Mouse (Mus musculus) hindbrain, embryonic 15.5 days (tissue): ENCODE data around the gene Evl. TPM values are rescaled to one million over a fixed set of nuclear protein-coding genes. Genes with fewer than 3 reads are reported as not detected.
A peak's percentile ranks its signal among the peaks of the same experiment; 100 is the strongest.

ENCODE experiments used
- ATAC-seq: fragments of 200-750 bp; cut with Nextera tagmentation; 2 replicates; pipeline ENCODE4 v1.8.0; 2017; ENCODE audit warnings: low read depth, moderate number of reproducible peaks, moderate TSS enrichment; ENCODE audit not compliant: low FRiP score
- H3K27ac ChIP-seq: fragments of 300-500 bp; sonication (generic); replicated peaks from 2 replicates; pipeline ENCODE4 v1.5.1; 2015; ENCODE audit warnings: mild to moderate bottlenecking, inconsistent platforms
- H3K27me3 ChIP-seq: fragments of 300-500 bp; sonication (generic); 2 replicates; pipeline ENCODE4 v1.6.1; 2015; ENCODE audit warnings: control low read depth, inconsistent platforms
- H3K36me3 ChIP-seq: fragments of 300-500 bp; sonication (generic); 2 replicates; pipeline ENCODE4 v1.6.1; 2015; ENCODE audit warnings: control low read depth, inconsistent platforms
- H3K4me1 ChIP-seq: fragments of 300-500 bp; sonication (generic); replicated peaks from 2 replicates; pipeline ENCODE4 v1.6.1; 2015; ENCODE audit warnings: control low read depth, inconsistent platforms
- H3K4me2 ChIP-seq: fragments of 300-500 bp; sonication (generic); 2 replicates; pipeline ENCODE4 v1.6.1; 2015; ENCODE audit warnings: moderate library complexity, mild to moderate bottlenecking, inconsistent platforms
- H3K4me3 ChIP-seq: fragments of 300-500 bp; sonication (generic); 2 replicates; pipeline ENCODE4 v1.5.1; 2015; ENCODE audit warnings: mild to moderate bottlenecking, inconsistent platforms
- H3K9ac ChIP-seq: fragments of 300-500 bp; sonication (generic); 2 replicates; pipeline ENCODE4 v1.6.1; 2015; ENCODE audit warnings: inconsistent platforms
- H3K9me3 ChIP-seq: fragments of 300-500 bp; sonication (generic); 2 replicates; pipeline ENCODE4 v1.6.1; 2016; ENCODE audit warnings: control low read depth, inconsistent platforms
- WGBS: fragments of 180-500 bp; shearing (Covaris S2); methylation state at CpG from one replicate; pipeline ENCODE4 v1.1.7; 2015; 5-methylcytosine and 5-hydroxymethylcytosine counted together
- polyA plus RNA-seq: library from polyadenylated mRNA; unstranded; fragments of >200 nt; fragmentation: Nextera tagmentation; extraction: Ambion mirVana; gene quantifications from 2 replicates; pipeline ENCODE4 v1.2.1, GENCODE M21; 2015

Evl gene
- polyA plus RNA-seq, 1 experiment from 2014 or later: 250 TPM

DNA sequence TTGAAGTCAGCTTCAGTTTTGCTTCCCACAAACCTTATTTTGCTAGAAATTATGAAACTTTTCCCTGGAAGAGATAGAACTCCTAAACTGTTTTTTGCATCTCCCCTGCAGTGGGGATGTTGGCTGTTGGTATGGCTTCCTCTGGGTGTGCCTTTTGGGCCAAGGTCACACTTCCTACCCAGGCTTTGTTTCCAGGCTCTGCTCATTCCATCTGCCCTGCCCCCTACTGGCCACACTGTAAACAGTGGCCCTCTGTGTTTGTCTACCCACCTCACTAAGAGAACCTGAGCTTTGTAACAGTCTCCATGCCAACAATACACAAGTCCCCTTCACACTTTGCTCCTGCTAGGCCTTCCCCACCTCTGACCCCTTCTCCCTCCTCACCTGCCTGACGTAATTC is 102.8 kb downstream of the Evl start:
- Histone ChIP-seq H3K4me1 (no peaks in the 10 kb centered on the region; the same call in 1 of the 2 replicates), H3K4me3 (no peak overlapping the region), H3K9ac (no peak overlapping the region), H3K27me3 (no peaks in the 10 kb centered on the region), H3K4me2 (no peak overlapping the region), H3K36me3 (peaks cover 49% of the 10 kb centered on the region), H3K27ac (no peak overlapping the region), H3K9me3 (no peaks in the 10 kb centered on the region)
- 85% methylated on average over 1 of the region's 1 CpGs for WGBS
- no peak for ATAC-seq

DNA sequence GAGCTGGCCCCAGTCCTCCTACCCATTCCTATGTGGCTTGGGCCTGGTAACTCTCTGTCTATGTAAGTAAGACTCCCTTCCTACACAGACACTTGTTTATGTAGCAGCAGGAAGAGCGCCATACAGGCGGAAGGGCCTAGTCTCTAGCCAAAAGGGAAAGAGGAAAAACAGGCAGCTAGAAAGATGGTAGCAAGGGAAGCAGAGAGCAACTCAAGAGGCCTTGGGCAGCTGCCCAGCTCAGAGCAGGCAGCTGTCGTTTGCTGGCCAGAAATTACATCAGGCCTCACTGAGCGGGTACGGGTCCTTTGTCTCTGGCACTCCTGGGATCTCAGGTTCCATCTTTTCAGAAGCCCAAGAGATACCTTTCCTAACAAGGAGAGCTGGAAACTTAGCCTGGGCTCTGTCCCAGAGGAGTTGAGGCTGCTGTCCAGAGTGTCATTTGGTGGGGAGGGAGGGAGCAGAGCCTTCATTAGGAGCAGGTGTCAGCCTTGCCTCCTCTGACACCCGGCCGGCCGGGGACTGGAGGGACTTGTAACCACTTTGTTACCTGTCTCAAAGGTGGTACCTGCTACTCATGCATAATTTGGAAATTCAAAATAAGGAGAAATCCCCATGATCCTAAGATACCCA is 114.2 kb downstream of the Evl start:
- peaks cover 14% of the 10 kb centered on the region for H3K4me1 ChIP-seq
- 0 out of 2 replicates have a peak, but pooled peaks cover 2% of the 10 kb centered on the region for H3K36me3 ChIP-seq
- peak overlapping the region; percentile 54 for H3K27ac ChIP-seq
- H3K9ac ChIP-seq: no peak overlapping the region
- no peaks in the 10 kb centered on the region for H3K9me3 ChIP-seq
- WGBS: 65% methylated on average over 8 of the region's 8 CpGs
- H3K4me3 ChIP-seq: no peak overlapping the region
- H3K27me3 ChIP-seq: no peaks in the 10 kb centered on the region
- H3K4me2 ChIP-seq: no peak overlapping the region
- ATAC-seq: peak; percentile 60; the same call in 1 of the 2 replicates

GRCm38 (mm10) chr12:108671541-108671940 is 117.0 kb downstream of the Evl start:
- Histone ChIP-seq H3K36me3 (peaks cover 17% of the 10 kb centered on the region), H3K4me3 (no peak overlapping the region), H3K9me3 (no peaks in the 10 kb centered on the region), H3K4me2 (no peak overlapping the region), H3K9ac (no peak overlapping the region), H3K27ac (no peak overlapping the region), H3K27me3 (no peaks in the 10 kb centered on the region), H3K4me1 (peaks cover 14% of the 10 kb centered on the region)
- no peak for ATAC-seq
- 84% methylated on average over 2 of the region's 2 CpGs for WGBS

DNA sequence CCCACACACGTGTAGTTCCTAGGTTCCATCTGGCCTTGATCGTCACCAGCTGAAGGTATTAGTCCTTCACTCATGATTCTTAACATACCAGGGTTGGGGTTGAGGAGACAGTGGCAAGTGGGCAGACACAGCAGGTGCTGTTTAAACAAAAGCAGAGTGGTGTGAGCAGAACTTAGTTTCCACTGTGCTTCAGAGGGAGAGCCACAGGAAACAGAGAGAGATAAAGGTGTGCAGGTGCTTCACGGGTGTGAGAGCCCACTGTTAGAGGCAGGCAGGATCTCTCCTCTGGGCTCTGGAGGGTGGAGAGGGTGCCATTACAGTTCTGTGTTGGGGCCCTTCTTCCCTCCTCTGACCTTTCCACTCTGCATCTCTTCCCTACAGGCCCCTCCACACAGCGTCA is 118.4 kb downstream of the Evl start:
- no peak overlapping the region for H3K27ac ChIP-seq
- H3K27me3 ChIP-seq: no peaks in the 10 kb centered on the region
- H3K4me3 ChIP-seq: no peak overlapping the region
- no peak overlapping the region for H3K4me2 ChIP-seq
- H3K9ac ChIP-seq: no peak overlapping the region
- H3K4me1 ChIP-seq: peaks cover 9% of the 10 kb centered on the region
- peaks cover 29% of the 10 kb centered on the region for H3K36me3 ChIP-seq
- 88% methylated on average over 4 of the region's 4 CpGs for WGBS
- ATAC-seq: no peak
- no peaks in the 10 kb centered on the region for H3K9me3 ChIP-seq

DNA sequence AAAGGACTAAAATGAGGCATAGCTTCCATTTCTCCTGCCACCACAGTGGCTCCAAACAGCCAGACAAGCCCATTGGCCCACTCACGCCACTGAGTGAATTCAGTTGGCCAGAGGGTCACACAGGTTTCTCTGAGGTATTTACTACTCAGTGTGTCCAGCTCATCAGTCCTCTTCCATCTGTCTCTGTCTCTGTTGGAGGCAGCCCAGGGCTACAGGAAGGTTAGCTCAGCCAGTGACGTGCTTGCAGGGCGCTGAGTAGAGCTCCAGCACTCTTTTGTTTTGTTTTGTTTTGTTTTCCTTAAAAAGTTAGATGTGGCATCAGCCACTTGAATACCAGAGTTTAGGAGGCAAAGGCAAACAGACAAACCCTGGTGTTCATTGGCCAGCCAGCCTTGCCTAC is 119.0 kb downstream of the Evl start:
- Histone ChIP-seq H3K9me3 (no peaks in the 10 kb centered on the region), H3K36me3 (peaks cover 29% of the 10 kb centered on the region), H3K27me3 (no peaks in the 10 kb centered on the region), H3K27ac (no peak overlapping the region), H3K4me1 (peaks cover 3% of the 10 kb centered on the region), H3K4me2 (no peak overlapping the region), H3K4me3 (no peak overlapping the region), H3K9ac (no peak overlapping the region)
- ATAC-seq: no peak
- WGBS: 67% methylated on average over 3 of the region's 3 CpGs

GRCm38 (mm10) chr12:108674502-108674901 is 120.0 kb downstream of the Evl start:
- no peak for ATAC-seq
- H3K9me3 ChIP-seq: no peaks in the 10 kb centered on the region
- no peaks in the 10 kb centered on the region for H3K4me1 ChIP-seq
- no peak overlapping the region for H3K9ac ChIP-seq
- H3K27ac ChIP-seq: no peak overlapping the region
- no peaks in the 10 kb centered on the region for H3K27me3 ChIP-seq
- H3K36me3 ChIP-seq: peaks cover 37% of the 10 kb centered on the region
- no peak overlapping the region for H3K4me3 ChIP-seq
- no peak overlapping the region for H3K4me2 ChIP-seq
- WGBS: 84% methylated on average over 4 of the region's 4 CpGs

DNA sequence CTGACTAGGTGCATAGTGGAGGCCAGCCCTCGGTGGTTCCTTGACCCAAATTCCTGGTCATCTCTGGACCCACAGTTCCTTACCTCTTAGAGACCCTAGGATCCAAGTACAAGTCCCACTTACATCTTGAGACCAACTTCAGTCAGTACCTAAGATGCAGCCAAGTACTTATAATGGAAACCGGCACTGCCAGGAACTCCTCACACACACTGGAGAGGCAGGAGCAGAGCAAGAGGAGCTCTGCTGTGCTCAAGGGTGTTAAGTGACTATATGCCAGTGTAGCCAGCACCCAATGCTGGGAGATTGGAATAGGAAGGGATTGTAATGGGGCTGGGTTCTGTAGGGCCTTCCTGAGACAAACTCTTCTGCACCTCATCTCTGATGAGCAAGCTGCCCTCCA is 120.4 kb downstream of the Evl start:
- Histone ChIP-seq H3K27me3 (no peaks in the 10 kb centered on the region), H3K4me3 (no peak overlapping the region), H3K27ac (no peak overlapping the region), H3K9me3 (no peaks in the 10 kb centered on the region), H3K36me3 (peaks cover 41% of the 10 kb centered on the region), H3K9ac (no peak overlapping the region), H3K4me1 (no peaks in the 10 kb centered on the region), H3K4me2 (no peak overlapping the region)
- 92% methylated on average over 2 of the region's 2 CpGs for WGBS
- ATAC-seq: no peak

DNA sequence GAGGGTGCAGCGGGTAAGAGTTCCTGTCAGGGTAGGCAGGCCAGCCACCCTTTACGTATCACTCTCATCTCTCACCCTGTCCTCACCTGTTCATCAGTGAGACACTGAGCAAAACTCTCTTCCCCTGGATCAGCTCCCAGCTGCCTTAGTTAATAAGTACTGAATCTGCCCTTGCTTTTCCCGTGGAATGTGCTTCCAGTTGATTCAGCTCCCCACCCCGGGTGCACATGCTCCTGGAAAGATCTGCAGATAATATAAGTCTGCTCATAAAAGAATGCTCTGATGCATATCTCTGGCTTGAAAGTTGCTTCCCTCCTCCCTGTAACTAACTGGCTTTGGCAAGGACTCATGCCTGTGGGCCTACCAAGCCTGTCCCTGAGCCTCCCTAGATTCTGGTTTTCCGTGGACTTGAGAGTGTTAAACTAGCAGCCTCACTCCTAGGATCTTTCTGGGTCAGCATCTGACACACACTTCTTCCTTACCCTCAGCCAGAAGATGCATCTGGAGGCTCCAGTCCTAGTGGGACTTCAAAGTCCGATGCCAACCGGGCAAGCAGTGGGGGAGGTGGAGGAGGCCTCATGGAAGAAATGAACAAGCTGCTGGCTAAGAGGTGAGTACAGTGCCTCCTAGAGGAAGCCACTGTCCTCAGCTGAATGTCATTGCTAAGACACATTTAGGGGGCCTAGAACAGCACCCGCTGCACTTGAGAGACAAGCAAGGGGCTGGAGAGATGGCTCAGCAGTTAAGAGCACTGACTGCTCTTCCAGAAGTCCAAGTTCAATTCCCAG is 121.3 kb downstream of the Evl start:
- H3K27me3 ChIP-seq: no peaks in the 10 kb centered on the region
- H3K9ac ChIP-seq: no peak overlapping the region
- no peak for ATAC-seq
- 78% methylated on average over 8 of the region's 8 CpGs for WGBS
- no peaks in the 10 kb centered on the region for H3K9me3 ChIP-seq
- H3K4me2 ChIP-seq: no peak overlapping the region
- H3K4me3 ChIP-seq: no peak overlapping the region
- H3K4me1 ChIP-seq: no peaks in the 10 kb centered on the region
- peaks cover 44% of the 10 kb centered on the region for H3K36me3 ChIP-seq
- no peak overlapping the region for H3K27ac ChIP-seq

GRCm38 (mm10) chr12:108677116-108677515 is 122.6 kb downstream of the Evl start:
- Histone ChIP-seq H3K9me3 (no peaks in the 10 kb centered on the region), H3K27me3 (no peaks in the 10 kb centered on the region), H3K36me3 (peaks cover 50% of the 10 kb centered on the region), H3K4me1 (no peaks in the 10 kb centered on the region), H3K4me3 (no peak overlapping the region), H3K27ac (no peak overlapping the region), H3K9ac (no peak overlapping the region), H3K4me2 (no peak overlapping the region)
- ATAC-seq: no peak
- 95% methylated on average over 5 of the region's 5 CpGs for WGBS

DNA sequence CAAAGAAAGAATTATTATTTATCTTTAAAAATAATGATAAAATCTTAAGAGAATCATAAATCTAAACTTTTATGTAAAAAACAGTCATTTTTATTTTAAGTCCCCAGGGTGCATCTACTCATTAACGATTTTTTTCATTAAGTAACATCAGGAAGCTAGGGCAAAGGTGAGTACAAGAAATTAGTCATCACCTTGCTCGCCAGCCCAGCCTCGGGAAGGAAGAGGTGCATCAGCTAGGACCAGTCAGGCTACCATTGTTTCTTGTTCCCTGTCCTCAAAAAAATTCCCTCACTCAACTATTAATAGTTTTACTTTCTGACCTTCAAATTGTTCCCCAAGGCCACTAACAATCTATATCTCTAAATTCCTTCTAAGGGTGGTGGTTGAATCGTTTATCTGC is 123.8 kb downstream of the Evl start:
- peaks cover 59% of the 10 kb centered on the region for H3K36me3 ChIP-seq

GRCm38 (mm10) chr12:108680861-108681260 is 126.3 kb downstream of the Evl start:
- Histone ChIP-seq H3K9ac (no peak overlapping the region), H3K9me3 (no peaks in the 10 kb centered on the region), H3K27me3 (no peaks in the 10 kb centered on the region), H3K4me3 (no peak overlapping the region), H3K4me2 (no peak overlapping the region), H3K27ac (no peak overlapping the region), H3K36me3 (peaks cover 61% of the 10 kb centered on the region), H3K4me1 (no peaks in the 10 kb centered on the region)
- ATAC-seq: no peak
- 91% methylated on average over 8 of the region's 8 CpGs for WGBS

More for the DNA sequence above, 123.8 kb downstream of the Evl start:
- Histone ChIP-seq H3K9me3 (no peaks in the 10 kb centered on the region), H3K27ac (no peak overlapping the region), H3K27me3 (no peaks in the 10 kb centered on the region), H3K4me2 (no peak overlapping the region), H3K4me3 (no peak overlapping the region), H3K4me1 (no peaks in the 10 kb centered on the region), H3K9ac (no peak overlapping the region)
- 86% methylated on average over 4 of the region's 4 CpGs for WGBS
- no peak for ATAC-seq

DNA sequence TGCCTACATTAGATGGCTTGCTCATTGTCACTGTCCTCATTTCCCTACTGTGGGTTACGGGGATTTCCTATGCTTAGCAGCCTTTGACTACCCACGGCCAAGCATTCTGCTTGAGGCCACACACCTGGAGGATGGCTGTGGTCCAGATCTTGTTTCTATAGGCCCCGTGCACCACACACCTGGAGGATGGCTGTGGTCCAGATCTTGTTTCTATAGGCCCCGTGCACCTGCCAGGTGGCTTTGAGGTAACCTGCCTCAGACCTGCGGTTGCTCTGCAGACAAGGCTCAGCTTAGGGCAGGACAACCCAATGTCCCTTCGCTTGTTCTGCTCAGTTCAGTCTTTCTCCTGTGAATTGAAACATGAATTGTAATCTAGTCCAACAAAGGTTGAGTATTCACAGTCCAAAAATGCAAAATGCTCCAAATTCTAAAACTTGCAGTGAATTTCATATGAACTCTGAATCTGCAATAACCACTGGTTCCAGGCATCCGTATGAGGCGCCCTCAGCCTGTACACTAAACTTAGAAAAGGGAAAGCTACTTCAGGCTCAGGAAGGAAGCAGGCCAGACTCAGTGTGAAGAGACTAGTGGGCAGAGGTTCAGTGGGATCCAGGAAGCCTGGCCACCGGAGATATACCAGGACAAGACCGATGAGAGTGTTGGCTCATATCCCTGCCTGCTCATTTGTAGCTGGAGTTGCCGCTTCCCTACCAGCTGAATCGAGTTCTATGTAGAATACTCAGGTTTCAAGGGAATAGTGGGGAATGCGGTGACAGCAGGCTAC is 127.9 kb downstream of the Evl start:
- H3K4me3 ChIP-seq: no peak overlapping the region
- H3K4me2 ChIP-seq: no peak overlapping the region
- H3K27me3 ChIP-seq: no peaks in the 10 kb centered on the region
- H3K9me3 ChIP-seq: no peaks in the 10 kb centered on the region
- no peak for ATAC-seq
- H3K9ac ChIP-seq: no peak overlapping the region
- H3K36me3 ChIP-seq: peaks cover 52% of the 10 kb centered on the region
- no peaks in the 10 kb centered on the region for H3K4me1 ChIP-seq
- no peak overlapping the region for H3K27ac ChIP-seq
- WGBS: 91% methylated on average over 13 of the region's 13 CpGs
